8 mouse cellular contexts compared by ENCODE assay signal in the genomic region with DNA sequence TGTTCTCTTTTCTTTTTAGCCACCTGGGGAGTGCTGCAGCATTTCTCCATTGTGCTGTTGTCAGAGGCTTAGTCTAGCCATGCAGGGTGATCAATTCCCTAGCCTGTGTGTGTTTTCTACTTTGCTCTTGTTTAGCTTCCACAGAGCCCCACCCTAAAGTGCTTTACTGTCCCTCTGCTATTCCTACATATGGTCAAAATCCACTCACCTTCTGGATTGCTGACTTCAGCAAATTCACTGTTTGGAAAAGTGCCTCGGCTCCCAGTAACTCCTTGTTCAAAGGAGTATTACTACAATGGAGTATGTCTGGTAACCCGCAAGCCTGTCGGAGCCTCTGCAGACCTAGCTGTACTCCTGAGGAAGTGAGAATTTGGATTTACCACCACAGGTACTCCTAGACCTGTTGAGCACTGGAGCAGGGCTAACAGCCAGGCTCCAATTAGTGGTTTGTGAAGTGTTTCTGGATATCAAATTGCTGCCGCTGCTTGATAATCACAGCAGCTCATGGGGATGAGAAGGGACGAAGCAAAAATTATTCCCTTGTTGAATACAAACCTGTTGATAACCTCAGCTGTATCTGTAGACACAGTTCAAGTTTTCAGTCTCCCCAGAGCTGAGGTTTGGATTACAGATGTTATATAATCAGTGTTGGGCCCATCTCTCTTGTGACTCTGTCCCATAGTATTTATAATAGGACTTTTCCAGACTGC. TPM values are rescaled to one million over a fixed set of nuclear protein-coding genes. Genes with fewer than 3 reads are reported as not detected.
A peak's percentile ranks its signal among the peaks of the same experiment; 100 is the strongest.
DNase-seq lines count a peak whose midpoint lies in the region; ATAC-seq lines count a peak whose summit lies in the region.

No protein-coding gene starts in this region.

- no peak for ATAC-seq in forebrain, embryonic 13.5 days
- ATAC-seq in granulocyte monocyte progenitor cell, adult 5-6 weeks (replicated peaks; ENCODE audit: poor library complexity, severe bottlenecking), result no peak

- no peaks in the 10 kb centered on the region; the same call in 1 of the 2 replicates for H3K27me3 ChIP-seq in forebrain, embryonic 13.5 days

- H3K4me1 ChIP-seq in forebrain, embryonic 13.5 days, result peaks cover 21% of the 10 kb centered on the region

- H3K36me3 ChIP-seq in forebrain, embryonic 13.5 days (ENCODE audit: poor library complexity, severe bottlenecking), result no peaks in the 10 kb centered on the region

- no peak overlapping the region for H3K27ac ChIP-seq in forebrain, embryonic 13.5 days

- H3K9ac ChIP-seq in forebrain, embryonic 13.5 days, result peak overlapping the region; percentile 97; the same call in 1 of the 2 replicates

- 15% methylated on average over 5 of the region's 5 CpGs for WGBS in forebrain, embryonic 13.5 days

- H3K4me2 ChIP-seq in forebrain, embryonic 13.5 days, result peak overlapping the region; percentile 91

- DNase-seq in adrenal gland, postnatal 25 days, result peak; percentile 4
- no peak for DNase-seq in adrenal gland, adult 2 months
- peak; percentile 49 for DNase-seq in 3T3-L1 (ENCODE audit: low read depth, low spot score)
- DNase-seq in lung, postnatal 25 days (ENCODE audit: low spot score), result peak; percentile 22
- no peak for DNase-seq in layer of hippocampus, postnatal 14 days (ENCODE audit: low spot score in 2 of 2)
- no peak for DNase-seq in thymus, postnatal 36 days

- H3K9me3 ChIP-seq in forebrain, embryonic 13.5 days (replicated peaks), result no peaks in the 10 kb centered on the region

- H3K4me3 ChIP-seq in forebrain, embryonic 13.5 days, result peak overlapping the region; percentile 86

RNA-seq across cellular contexts. Expression of a gene that starts 3.8 kb away (rescaled TPM):
- total RNA-seq in adrenal gland, postnatal 25 days (2021), result 114 and 133 TPM in 2 replicates
- 100 to 1,000 TPM; 137 to 233 TPM for total RNA-seq in adrenal gland, adult 2 months (2021)
- 187 and 234 TPM in 2 replicates for polyA plus RNA-seq in adrenal gland, adult 2 months (2012; rRNA removed)
- polyA plus RNA-seq in forebrain, embryonic 13.5 days (2015; fragmentation: Nextera tagmentation; extraction: Ambion mirVana), result 87.2 and 97.6 TPM in 2 replicates
- 16.9 and 26.1 TPM in 2 replicates for total RNA-seq in granulocyte monocyte progenitor cell, adult 5-6 weeks (2014; fragmentation: Nextera tagmentation)
- total RNA-seq in granulocyte monocyte progenitor cell, adult 5-6 weeks (2017), result 173 and 195 TPM in 2 replicates
- total RNA-seq in layer of hippocampus, postnatal 14 days (2021), result 10 to 100 TPM; 70.6 to 72.1 TPM

Comparison
In these comparisons a context has a peak if more than half of its experiments do, and no peak if none do; other contexts are left out.
1. DNase-seq: peak in adrenal gland, postnatal 25 days (single experiment), 3T3-L1 (single experiment) and lung, postnatal 25 days (single experiment); none in adrenal gland, adult 2 months (single experiment), layer of hippocampus, postnatal 14 days (0 of 2) and thymus, postnatal 36 days (0 of 2).